Mouse (Mus musculus): ENCODE measurements around the gene Atp9a. TPM values are rescaled to one million over a fixed set of nuclear protein-coding genes. Genes with fewer than 3 reads are reported as not detected.

The Atp9a gene
- total and polyA plus RNA-seq, 3 experiments = not detected

- H3K4me3 ChIP-seq (ENCODE audit: control insufficient read depth in 1 of 2, insufficient read depth in 1 of 2, low read depth in 2 of 2, low read length in 2 of 2) = no peak overlapping the region
- H3K36me3 ChIP-seq (ENCODE audit: control insufficient read depth in 1 of 2, insufficient read depth in 2 of 2, low read length in 2 of 2) = no peaks in the 10 kb centered on the region
- H3K9ac ChIP-seq (ENCODE audit: control insufficient read depth, low read depth, low read length, poor library complexity, severe bottlenecking) = no peak overlapping the region
- TF ChIP-seq ZC3H11A (IDR thresholded peaks at IDR 0.05; ENCODE audit: low read depth, low read length) (no peak), CTCF (IDR thresholded peaks at IDR 0.05 in 2 of 3, conservative IDR thresholded peaks at IDR 0.05 in 1 of 3; ENCODE audit: control insufficient read depth in 1 of 3, insufficient read depth in 1 of 3, low read depth in 2 of 3, low read length in 3 of 3, poor library complexity in 1 of 3, severe bottlenecking in 1 of 3) (peak in 1 of 3 experiments; percentile 15; a peak in 1 of 6 replicates), CHD1 (IDR thresholded peaks at IDR 0.05; ENCODE audit: low read depth, low read length) (no peak), MAFK (IDR thresholded peaks at IDR 0.05; ENCODE audit: borderline replicate concordance, low read depth, low read length) (no peak)
- no peak for DNase-seq (ENCODE audit: low read depth, low spot score)
- no peaks in the 10 kb centered on the region for H3K27me3 ChIP-seq (ENCODE audit: control insufficient read depth in 1 of 2, insufficient read depth in 2 of 2, low read length in 2 of 2)
- no peak overlapping the region for H3K27ac ChIP-seq (ENCODE audit: control insufficient read depth, low read depth, low read length)
- no peaks in the 10 kb centered on the region for H3K4me1 ChIP-seq (ENCODE audit: control insufficient read depth in 1 of 2, insufficient read depth in 2 of 2, low read length in 2 of 2)
- no peaks in the 10 kb centered on the region for H3K9me3 ChIP-seq (replicated peaks; ENCODE audit: insufficient read depth, low read length)
- H3K79me2 ChIP-seq (ENCODE audit: control insufficient read depth, insufficient read depth, low read length, poor library complexity) = no peaks in the 10 kb centered on the region
These were observed 90.5 kb downstream of the Atp9a start for GRCm38 (mm10) chr2:168651757-168652156.

GRCm38 (mm10) chr2:168648171-168648570 lies 94.0 kb downstream of the Atp9a start:
- TF ChIP-seq SMC3 (IDR thresholded peaks at IDR 0.05; ENCODE audit: low read depth, low read length) = no peak
- TF ChIP-seq GATA1 (IDR thresholded peaks at IDR 0.05; ENCODE audit: low read depth, low read length) = no peak
- TF ChIP-seq TAL1 (IDR thresholded peaks at IDR 0.05; ENCODE audit: low read length) = no peak
- TF ChIP-seq MEF2A (IDR thresholded peaks at IDR 0.05; ENCODE audit: extremely low read depth, insufficient replicate concordance, low read depth, low read length, poor library complexity, severe bottlenecking) = no peak
- no peak for TF ChIP-seq CHD1 (IDR thresholded peaks at IDR 0.05; ENCODE audit: low read depth, low read length)
- no peak for TF ChIP-seq POLR2A (IDR thresholded peaks at IDR 0.05; ENCODE audit: control insufficient read depth in 1 of 2, insufficient read depth in 1 of 2, low read depth in 1 of 2, low read length in 2 of 2, poor library complexity in 1 of 2)
- TF ChIP-seq NRF1 (IDR thresholded peaks at IDR 0.05; ENCODE audit: insufficient read depth, low read depth, low read length, poor library complexity, severe bottlenecking) = no peak
- TF ChIP-seq ELF1 (IDR thresholded peaks at IDR 0.05; ENCODE audit: low read depth, low read length) = no peak
- TF ChIP-seq TCF12 (IDR thresholded peaks at IDR 0.05; ENCODE audit: low read depth, low read length) = no peak
- Histone ChIP-seq H3K4me1 (ENCODE audit: control insufficient read depth in 1 of 2, insufficient read depth in 2 of 2, low read length in 2 of 2) (no peaks in the 10 kb centered on the region), H3K79me2 (ENCODE audit: control insufficient read depth, insufficient read depth, low read length, poor library complexity) (no peaks in the 10 kb centered on the region), H3K4me3 (ENCODE audit: control insufficient read depth in 1 of 2, insufficient read depth in 1 of 2, low read depth in 2 of 2, low read length in 2 of 2) (no peak overlapping the region), H3K27ac (ENCODE audit: control insufficient read depth, low read depth, low read length) (no peak overlapping the region), H3K27me3 (ENCODE audit: control insufficient read depth in 1 of 2, insufficient read depth in 2 of 2, low read length in 2 of 2) (no peaks in the 10 kb centered on the region), H3K9me3 (replicated peaks; ENCODE audit: insufficient read depth, low read length) (no peaks in the 10 kb centered on the region), H3K9ac (ENCODE audit: control insufficient read depth, low read depth, low read length, poor library complexity, severe bottlenecking) (no peak overlapping the region), H3K36me3 (ENCODE audit: control insufficient read depth in 1 of 2, insufficient read depth in 2 of 2, low read length in 2 of 2) (no peaks in the 10 kb centered on the region)
- DNase-seq (ENCODE audit: low read depth, low spot score) = no peak

- Histone ChIP-seq H3K36me3 (ENCODE audit: control insufficient read depth in 1 of 2, insufficient read depth in 2 of 2, low read length in 2 of 2) (no peaks in the 10 kb centered on the region), H3K4me3 (ENCODE audit: control insufficient read depth in 1 of 2, insufficient read depth in 1 of 2, low read depth in 2 of 2, low read length in 2 of 2) (no peak overlapping the region)
- no peak for TF ChIP-seq TAL1 (IDR thresholded peaks at IDR 0.05; ENCODE audit: low read length)
- TF ChIP-seq RCOR1 (IDR thresholded peaks at IDR 0.05; ENCODE audit: low read depth, low read length) = no peak
- no peak for TF ChIP-seq RAD21 (IDR thresholded peaks at IDR 0.05; ENCODE audit: low read depth, low read length)
- TF ChIP-seq SMC3 (IDR thresholded peaks at IDR 0.05; ENCODE audit: low read depth, low read length) = no peak
- TF ChIP-seq MAX (IDR thresholded peaks at IDR 0.05; ENCODE audit: low read length) = no peak
- TF ChIP-seq CHD1 (IDR thresholded peaks at IDR 0.05; ENCODE audit: low read depth, low read length) = no peak
- no peak for TF ChIP-seq CHD2 (IDR thresholded peaks at IDR 0.05; ENCODE audit: low read length)
- TF ChIP-seq ZKSCAN1 (IDR thresholded peaks at IDR 0.05; ENCODE audit: low read depth, low read length) = no peak
- no peak for TF ChIP-seq HCFC1 (IDR thresholded peaks at IDR 0.05; ENCODE audit: low read depth, low read length)
- no peak for TF ChIP-seq NRF1 (IDR thresholded peaks at IDR 0.05; ENCODE audit: insufficient read depth, low read depth, low read length, poor library complexity, severe bottlenecking)
- TF ChIP-seq MYB (IDR thresholded peaks at IDR 0.05; ENCODE audit: low read depth, low read length) = no peak
These were observed 97.4 kb downstream of the Atp9a start for GRCm38 (mm10) chr2:168644855-168645254.

More at GRCm38 (mm10) chr2:168644855-168645254, 97.4 kb downstream of the Atp9a start:
- Histone ChIP-seq H3K27me3 (ENCODE audit: control insufficient read depth in 1 of 2, insufficient read depth in 2 of 2, low read length in 2 of 2) (no peaks in the 10 kb centered on the region), H3K79me2 (ENCODE audit: control insufficient read depth, insufficient read depth, low read length, poor library complexity) (no peaks in the 10 kb centered on the region), H3K4me1 (ENCODE audit: control insufficient read depth in 1 of 2, insufficient read depth in 2 of 2, low read length in 2 of 2) (no peaks in the 10 kb centered on the region), H3K27ac (ENCODE audit: control insufficient read depth, low read depth, low read length) (no peak overlapping the region), H3K9ac (ENCODE audit: control insufficient read depth, low read depth, low read length, poor library complexity, severe bottlenecking) (no peak overlapping the region), H3K9me3 (replicated peaks; ENCODE audit: insufficient read depth, low read length) (no peaks in the 10 kb centered on the region)
- DNase-seq (ENCODE audit: low read depth, low spot score) = no peak

Measured in MEL (cell line).